Mouse (Mus musculus) embryonic facial prominence, embryonic 10.5 days (tissue): ENCODE measurements around the gene Zfp617. TPM values are rescaled to one million over a fixed set of nuclear protein-coding genes. Genes with fewer than 3 reads are reported as not detected.
"Not testable (repeated sequence)": the region's sequence is repeated elsewhere in the genome, so short reads cannot be mapped to it uniquely, and the experiment has no call there.

Experiments
- DNase-seq: peaks from one replicate; pipeline ENCODE4 v3.0.0-alpha.2; 2017; ENCODE audit warnings: low spot score
- H3K27ac ChIP-seq: fragments of 300-500 bp; sonication (generic); replicated peaks from 2 replicates; pipeline ENCODE4 v1.5.1; 2016; ENCODE audit warnings: mild to moderate bottlenecking
- H3K27me3 ChIP-seq: fragments of 300-500 bp; sonication (generic); replicated peaks from 2 replicates; pipeline ENCODE4 v1.6.1; 2016; ENCODE audit warnings: low read depth, mild to moderate bottlenecking; ENCODE audit not compliant: poor library complexity, severe bottlenecking
- H3K36me3 ChIP-seq: fragments of 300-500 bp; sonication (generic); replicated peaks from 2 replicates; pipeline ENCODE4 v1.6.1; 2016; ENCODE audit warnings: mild to moderate bottlenecking, moderate library complexity
- H3K4me1 ChIP-seq: fragments of 300-500 bp; sonication (generic); 2 replicates; pipeline ENCODE4 v1.6.1; 2016
- H3K4me3 ChIP-seq: fragments of 300-500 bp; sonication (generic); 2 replicates; pipeline ENCODE4 v1.5.1; 2016; ENCODE audit warnings: mild to moderate bottlenecking, moderate library complexity
- H3K9me3 ChIP-seq: fragments of 300-500 bp; sonication (generic); 2 replicates; pipeline ENCODE4 v1.6.1; 2016; ENCODE audit warnings: mild to moderate bottlenecking
- WGBS: fragments of 180-500 bp; shearing (Covaris S2); methylation state at CpG from one replicate; pipeline ENCODE4 v1.1.7; 2016; 5-methylcytosine and 5-hydroxymethylcytosine counted together
- polyA plus RNA-seq: library from polyadenylated mRNA; unstranded; fragments of >200 nt; fragmentation: Nextera tagmentation; extraction: Ambion mirVana; gene quantifications from 2 replicates; pipeline ENCODE4 v1.2.1, GENCODE M21; 2016

Gene Zfp617
- polyA plus RNA-seq, 1 experiment from 2014 or later: 33.1 TPM

DNA sequence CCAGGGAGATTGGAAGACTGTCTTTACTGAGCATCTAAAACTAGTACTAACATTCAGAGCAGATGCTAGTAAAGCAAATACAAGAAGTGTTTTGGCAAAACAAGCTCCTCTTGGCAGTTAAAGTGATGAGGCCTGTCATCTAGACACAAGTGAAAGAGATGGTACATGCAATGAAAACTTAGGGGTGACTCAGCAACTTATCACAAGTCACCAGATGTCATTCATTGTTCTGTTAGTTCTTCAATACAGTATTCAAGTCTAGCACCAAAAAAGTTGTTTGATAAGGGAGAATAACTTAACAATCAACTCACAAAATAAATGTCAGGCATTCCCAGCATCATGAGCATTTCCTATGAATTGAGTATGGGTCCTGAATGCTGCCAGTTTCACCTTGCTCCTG lies 19.3 kb downstream of the Zfp617 start:
- Histone ChIP-seq H3K4me1 (peaks cover 6% of the 10 kb centered on the region), H3K4me3 (no peak overlapping the region), H3K9me3 (peaks cover 7% of the 10 kb centered on the region; the same call in 1 of the 2 replicates), H3K36me3 (peaks cover 68% of the 10 kb centered on the region), H3K27ac (no peak overlapping the region), H3K27me3 (no peaks in the 10 kb centered on the region)
- no peak for DNase-seq

DNA sequence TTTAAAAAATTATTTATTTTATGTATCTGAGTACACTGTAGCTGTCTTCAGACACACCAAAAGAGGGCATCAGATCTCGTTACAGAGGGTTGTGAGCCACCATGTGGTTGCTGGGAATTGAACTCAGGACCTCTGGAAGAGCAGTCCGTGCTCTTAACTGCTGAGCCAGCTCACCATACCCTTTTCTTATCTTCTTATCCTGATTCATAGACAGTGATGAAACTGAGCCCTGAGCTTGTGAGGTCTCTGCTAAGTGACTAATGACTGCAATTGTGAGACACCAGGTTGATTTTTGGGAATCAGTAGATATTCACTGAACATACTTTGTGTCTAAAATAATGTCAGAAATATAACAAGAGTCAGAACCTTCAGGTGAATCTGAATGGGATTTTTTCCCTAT lies 29.6 kb downstream of the Zfp617 start:
- H3K27ac ChIP-seq, H3K4me3 ChIP-seq, DNase-seq, H3K27me3 ChIP-seq, H3K4me1 ChIP-seq: not testable (repeated sequence)
- H3K9me3 ChIP-seq: peaks cover 16% of the 10 kb centered on the region; the same call in 1 of the 2 replicates
- WGBS: 86% methylated on average over 2 of the region's 2 CpGs
- H3K36me3 ChIP-seq: peaks cover 17% of the 10 kb centered on the region

DNA sequence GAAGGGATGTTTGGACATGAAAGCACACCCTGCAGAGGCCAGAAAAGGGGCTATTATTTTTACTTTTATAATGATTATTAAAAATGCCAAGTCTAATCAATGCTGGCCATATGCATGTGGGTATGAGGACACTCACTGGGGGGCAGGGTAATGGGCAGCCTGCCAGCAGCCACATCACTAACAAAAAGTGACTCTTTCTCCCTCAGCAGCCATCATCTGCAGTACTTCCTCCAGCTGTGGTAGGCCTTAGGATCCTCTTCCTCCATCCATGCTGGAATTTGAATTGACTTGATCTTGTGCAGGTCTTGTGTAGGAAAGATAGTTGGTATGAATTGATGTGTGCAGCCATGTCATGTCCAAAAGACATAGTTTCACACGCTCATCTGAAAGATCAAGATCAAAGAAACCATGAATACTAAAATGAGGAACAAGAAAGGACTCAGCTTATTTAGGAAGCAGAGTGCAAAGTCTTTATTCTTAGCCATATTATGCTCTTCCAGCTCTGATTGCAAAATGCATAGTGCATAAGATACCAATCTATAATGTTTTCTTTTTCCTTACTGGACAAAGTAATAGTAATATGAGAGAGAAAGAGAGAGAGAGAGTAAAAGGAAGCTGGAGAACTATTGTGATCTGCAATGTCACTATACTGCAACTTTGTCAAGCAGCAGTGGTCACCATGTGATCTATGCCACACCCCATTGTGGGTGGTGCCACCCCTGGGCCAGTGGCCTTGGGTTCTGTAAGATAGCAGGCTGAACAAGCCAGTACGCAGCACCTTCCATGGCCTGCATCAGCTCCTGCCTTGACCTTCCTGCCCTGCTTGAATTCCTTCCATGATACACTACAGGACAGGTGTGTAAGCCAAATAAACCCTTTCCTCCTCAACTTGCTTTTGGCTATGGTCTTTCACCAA lies 32.1 kb downstream of the Zfp617 start:
- Histone ChIP-seq H3K4me3 (no peak overlapping the region), H3K27ac (no peak overlapping the region), H3K36me3 (no peaks in the 10 kb centered on the region), H3K27me3 (no peaks in the 10 kb centered on the region), H3K4me1 (no peaks in the 10 kb centered on the region), H3K9me3 (peaks cover 2% of the 10 kb centered on the region; the same call in 1 of the 2 replicates)
- WGBS: 71% methylated on average over 2 of the region's 2 CpGs
- no peak for DNase-seq

DNA sequence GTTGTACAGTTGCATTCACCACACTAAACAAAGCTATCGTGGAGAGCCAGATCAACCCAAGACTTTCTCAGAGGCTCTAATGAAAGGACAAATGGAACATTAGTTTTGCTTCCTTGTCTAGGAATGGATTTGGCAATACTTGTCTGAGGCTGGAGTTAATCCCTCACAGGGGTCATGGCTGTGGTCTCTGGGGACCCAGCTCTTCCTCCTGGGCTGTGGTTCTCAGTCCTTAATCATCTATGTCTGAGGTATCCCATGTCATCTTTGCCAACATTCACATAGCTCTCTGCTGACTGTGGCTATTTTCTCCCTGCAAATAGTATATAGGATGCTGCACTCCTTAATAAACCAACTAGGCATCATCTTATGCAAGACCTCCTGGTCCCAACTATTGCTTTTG lies 33.3 kb downstream of the Zfp617 start:
- Histone ChIP-seq H3K27ac (no peak overlapping the region), H3K36me3 (no peaks in the 10 kb centered on the region), H3K4me3 (no peak overlapping the region), H3K9me3 (no peaks in the 10 kb centered on the region), H3K27me3 (no peaks in the 10 kb centered on the region), H3K4me1 (no peaks in the 10 kb centered on the region)
- 87% methylated on average over 1 of the region's 1 CpGs for WGBS
- DNase-seq: no peak

DNA sequence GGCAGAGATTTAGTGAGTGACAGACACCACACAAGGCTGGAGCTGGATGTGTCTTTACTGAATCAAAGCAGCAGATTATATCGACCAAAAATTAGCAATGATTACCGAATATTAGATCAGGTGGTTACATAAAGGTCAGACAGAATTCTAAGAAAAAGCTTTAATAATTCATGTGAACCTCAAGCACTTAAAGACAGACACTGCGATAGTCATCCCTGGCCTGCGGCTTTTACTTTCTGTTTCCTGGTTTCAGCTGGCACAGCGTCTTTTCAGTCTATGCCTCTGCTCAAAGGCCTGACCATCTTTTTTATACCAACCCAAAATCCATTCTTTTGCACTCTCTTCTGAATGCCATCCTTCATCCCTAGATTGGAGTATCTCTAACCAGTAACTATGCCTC lies 40.2 kb downstream of the Zfp617 start:
- H3K4me3 ChIP-seq: no peak overlapping the region
- H3K36me3 ChIP-seq: peaks cover 9% of the 10 kb centered on the region
- H3K27ac ChIP-seq: no peak overlapping the region
- peaks cover 16% of the 10 kb centered on the region for H3K4me1 ChIP-seq
- peaks cover 5% of the 10 kb centered on the region; the same call in 1 of the 2 replicates for H3K9me3 ChIP-seq
- no peak for DNase-seq
- H3K27me3 ChIP-seq: no peaks in the 10 kb centered on the region
- WGBS: 91% methylated on average over 5 of the region's 5 CpGs

DNA sequence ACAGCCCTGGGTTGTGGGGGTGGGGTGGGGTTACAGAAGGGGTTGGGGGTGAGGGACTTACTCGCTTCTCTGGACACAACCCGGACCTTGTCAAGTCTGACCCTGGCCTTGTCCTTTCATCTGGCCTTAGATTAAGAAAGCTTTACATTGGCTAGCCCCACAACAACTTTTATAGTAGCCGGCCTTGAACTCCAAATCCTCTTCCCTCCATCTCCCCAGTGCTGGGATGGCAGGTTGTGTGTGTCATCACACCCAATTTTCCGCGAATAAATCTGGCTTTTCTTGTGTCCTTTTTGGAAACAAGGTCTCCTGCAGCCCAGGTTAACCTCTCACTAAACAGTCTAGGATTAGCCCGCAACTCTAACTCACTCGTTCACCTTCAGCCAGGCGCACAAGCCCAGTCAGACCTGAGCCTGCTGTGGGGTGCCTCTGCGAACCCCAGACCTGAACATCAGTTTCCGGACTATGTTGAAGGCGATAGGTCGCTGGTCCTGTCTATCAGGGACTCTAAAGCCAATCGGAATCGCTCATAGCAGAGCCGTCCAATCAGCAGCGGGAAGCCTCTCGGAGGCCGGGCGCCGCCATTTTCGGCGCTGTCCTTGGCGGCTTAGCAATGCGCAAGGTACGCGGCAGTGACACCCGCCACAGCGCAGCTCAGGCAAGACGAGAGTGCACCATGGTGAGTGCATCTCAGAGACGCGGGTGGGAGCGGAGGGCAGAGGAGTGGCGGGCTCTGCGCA lies 42.2 kb downstream of the Zfp617 start, which contains the start of gene Zfp961:
Gene Zfp961 (plus strand): TSS at position 557 of the 740 bp plus-strand sequence.
- Histone ChIP-seq H3K27me3 (no peaks in the 10 kb centered on the region), H3K27ac (peak within 1 kb of the TSS; percentile 90), H3K9me3 (peaks cover 24% of the 10 kb centered on the region), H3K4me3 (peak within 1 kb of the TSS; percentile 85), H3K36me3 (peaks cover 30% of the 10 kb centered on the region), H3K4me1 (peaks cover 16% of the 10 kb centered on the region)
- WGBS: 4% methylated on average over 34 of the region's 34 CpGs
- DNase-seq: peak; percentile 95

DNA sequence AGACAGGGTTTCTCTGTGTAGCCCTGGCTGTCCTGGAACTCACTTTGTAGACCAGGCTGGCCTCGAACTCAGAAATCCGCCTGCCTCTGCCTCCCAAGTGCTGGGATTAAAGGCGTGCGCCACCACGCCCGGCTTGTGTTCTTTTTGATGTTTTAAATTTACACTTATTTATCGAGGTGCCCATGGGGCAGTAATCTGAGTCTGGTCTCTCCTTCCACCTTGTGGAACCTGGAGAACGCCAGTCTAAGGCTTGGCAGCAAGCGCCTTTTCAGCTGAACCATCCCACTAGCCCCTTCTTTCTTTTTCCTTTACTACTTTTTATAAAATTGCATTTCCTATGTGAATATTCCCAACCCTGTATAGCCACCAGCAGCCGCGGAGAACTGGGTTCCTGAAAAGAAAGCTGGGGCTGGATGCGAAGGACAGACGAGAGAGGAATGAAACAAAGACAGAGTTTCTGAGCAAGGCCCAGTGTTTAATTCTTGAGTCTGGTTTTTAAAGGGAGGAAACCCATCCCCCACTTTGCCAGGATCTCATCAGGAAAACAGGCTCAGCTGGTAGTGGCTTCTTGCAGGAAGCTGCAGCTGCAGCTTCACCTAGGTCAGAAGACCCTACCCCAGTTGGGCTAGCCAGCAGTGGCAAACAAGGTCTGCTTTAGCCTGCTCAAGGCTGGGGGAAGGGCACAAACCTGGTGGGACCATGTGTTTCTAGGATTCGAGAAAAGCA lies 43.2 kb downstream of the Zfp617 start:
- 42% methylated on average over 14 of the region's 14 CpGs for WGBS
- H3K9me3 ChIP-seq: peaks cover 28% of the 10 kb centered on the region
- peaks cover 16% of the 10 kb centered on the region for H3K4me1 ChIP-seq
- peaks cover 34% of the 10 kb centered on the region for H3K36me3 ChIP-seq
- H3K27me3 ChIP-seq: no peaks in the 10 kb centered on the region
- peak overlapping the region; percentile 90 for H3K27ac ChIP-seq
- peak overlapping the region; percentile 85 for H3K4me3 ChIP-seq
- DNase-seq: peak; percentile 31

DNA sequence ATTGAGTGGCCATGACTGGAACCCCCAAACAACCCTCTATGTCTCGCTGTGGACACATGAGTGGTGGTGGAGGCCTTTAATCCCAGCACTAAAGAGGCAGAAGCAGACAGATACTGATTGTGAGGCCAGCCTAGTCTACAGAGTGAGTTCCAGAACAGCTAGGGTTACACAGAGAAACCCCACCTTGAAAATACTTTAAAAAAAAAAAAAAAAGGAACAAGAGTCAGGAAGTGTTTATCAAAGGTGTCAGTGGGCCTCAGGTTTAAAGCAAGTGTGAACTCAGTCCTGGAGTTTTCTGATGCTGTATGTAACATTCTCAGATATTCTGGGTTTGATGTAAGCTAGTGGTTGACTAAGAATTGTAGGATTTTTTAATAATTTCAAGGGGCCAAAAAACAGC lies 44.1 kb downstream of the Zfp617 start:
- Histone ChIP-seq H3K36me3 (peaks cover 34% of the 10 kb centered on the region), H3K9me3 (peaks cover 28% of the 10 kb centered on the region), H3K27me3 (no peaks in the 10 kb centered on the region), H3K4me1 (peaks cover 16% of the 10 kb centered on the region), H3K27ac (no peak overlapping the region), H3K4me3 (peak overlapping the region; percentile 85; the same call in 1 of the 2 replicates)
- 93% methylated on average over 1 of the region's 1 CpGs for WGBS
- no peak for DNase-seq

DNA sequence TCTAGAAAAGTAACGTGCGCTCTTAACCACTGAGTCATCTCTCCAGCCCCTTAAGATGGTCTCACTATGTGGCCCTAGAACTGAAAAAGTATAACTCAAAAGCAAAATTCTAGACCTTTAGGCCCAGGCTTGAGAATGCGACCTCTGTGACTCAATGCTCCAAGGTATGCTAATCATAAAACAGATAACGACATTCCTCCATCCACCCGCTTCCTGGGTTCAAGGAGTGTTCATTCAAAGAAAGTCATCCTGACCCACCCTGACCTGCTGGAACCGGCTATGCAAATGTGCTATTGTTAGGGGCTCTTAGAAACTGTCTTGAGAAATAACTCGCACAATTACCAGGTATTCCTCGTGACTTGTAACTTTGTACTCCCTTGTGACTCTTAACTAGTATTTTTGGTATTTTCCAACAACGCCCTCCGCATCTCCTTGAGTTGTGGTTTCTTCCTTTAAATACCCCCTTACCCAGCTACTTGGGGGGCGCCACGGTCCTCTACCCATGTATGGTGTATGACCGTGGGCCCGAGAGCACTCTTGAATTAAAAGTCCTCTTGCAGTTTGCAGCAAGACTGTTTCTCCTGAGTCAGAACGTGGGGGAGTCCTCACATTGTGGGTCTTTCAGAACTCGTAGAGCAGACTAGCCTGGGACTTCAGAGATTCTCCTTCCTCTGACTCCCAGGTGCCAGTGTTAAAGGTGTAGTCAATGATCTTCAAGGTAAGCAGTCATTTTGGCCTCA lies 44.7 kb downstream of the Zfp617 start:
- DNase-seq: not testable (repeated sequence)

DNA sequence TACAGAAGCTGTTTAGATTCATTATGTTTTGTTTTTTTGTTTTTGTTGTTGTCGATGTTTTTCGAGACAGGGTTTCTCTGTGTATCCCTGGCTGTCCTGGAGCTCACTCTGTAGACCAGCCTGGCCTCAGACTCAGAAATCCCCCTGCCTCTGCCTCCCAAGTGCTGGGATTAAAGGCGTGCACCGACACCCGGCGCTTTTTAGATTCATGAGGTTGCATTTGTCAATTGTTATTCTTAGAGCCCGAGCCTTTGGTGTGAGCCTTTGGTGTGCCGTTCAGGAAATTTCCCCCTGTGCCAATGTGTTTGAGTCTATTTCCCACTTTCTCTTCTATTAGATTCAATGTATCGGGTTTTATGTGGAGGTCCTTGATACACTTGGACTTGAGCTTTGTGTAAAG lies 46.2 kb downstream of the Zfp617 start:
- Histone ChIP-seq H3K27ac (no peak overlapping the region), H3K36me3 (peaks cover 47% of the 10 kb centered on the region), H3K4me3 (no peak overlapping the region), H3K9me3 (peaks cover 38% of the 10 kb centered on the region), H3K27me3 (no peaks in the 10 kb centered on the region), H3K4me1 (peaks cover 16% of the 10 kb centered on the region)
- DNase-seq: no peak
- 97% methylated on average over 9 of the region's 9 CpGs for WGBS

More for the DNA sequence above, 44.7 kb downstream of the Zfp617 start:
- H3K27me3 ChIP-seq, H3K27ac ChIP-seq, H3K4me3 ChIP-seq: not testable (repeated sequence)
- peaks cover 37% of the 10 kb centered on the region for H3K36me3 ChIP-seq
- 95% methylated on average over 16 of the region's 16 CpGs for WGBS
- peaks cover 32% of the 10 kb centered on the region for H3K9me3 ChIP-seq
- H3K4me1 ChIP-seq: peaks cover 16% of the 10 kb centered on the region

DNA sequence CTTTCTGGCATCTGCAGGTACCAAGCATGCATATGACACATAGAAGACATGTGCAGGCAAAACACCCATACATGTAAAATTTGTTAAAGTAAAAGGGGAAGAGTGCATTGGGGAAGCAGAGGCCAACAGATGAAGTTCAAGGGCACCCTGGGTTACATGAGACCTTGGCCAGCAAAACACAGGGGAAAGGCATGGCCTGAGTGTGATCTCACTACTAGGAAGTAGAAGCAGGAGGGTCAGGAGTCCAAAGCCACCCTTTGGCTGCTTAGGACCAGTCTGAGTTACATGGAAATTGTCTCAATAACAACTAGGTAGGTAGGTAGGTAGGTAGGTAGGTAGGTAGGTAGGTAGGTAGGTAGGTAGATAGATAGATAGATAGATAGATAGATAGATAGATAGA lies 52.0 kb downstream of the Zfp617 start:
- Histone ChIP-seq H3K4me1 (no peaks in the 10 kb centered on the region), H3K27me3 (no peaks in the 10 kb centered on the region), H3K27ac (no peak overlapping the region), H3K4me3 (no peak overlapping the region), H3K9me3 (peaks cover 22% of the 10 kb centered on the region; the same call in 1 of the 2 replicates), H3K36me3 (peaks cover 64% of the 10 kb centered on the region)
- no peak for DNase-seq

DNA sequence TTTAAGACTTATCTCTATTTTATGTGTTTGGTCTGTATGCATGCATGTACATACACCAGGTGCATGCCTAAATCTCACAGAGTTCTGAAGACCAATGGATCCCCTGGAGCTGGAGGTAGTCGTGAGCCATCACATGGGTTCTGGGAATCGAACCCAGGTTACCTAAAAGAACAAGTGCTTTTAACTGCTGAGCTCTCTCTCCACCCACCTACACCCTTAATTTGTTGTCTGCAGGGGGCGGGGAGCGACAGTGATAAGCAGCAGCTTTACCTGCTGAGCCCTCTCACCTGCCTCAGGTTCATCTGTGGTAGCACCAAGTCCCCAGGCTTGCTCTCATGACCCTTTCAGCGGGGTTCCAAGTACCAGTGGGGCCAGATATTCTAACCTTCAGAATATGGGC lies 53.4 kb downstream of the Zfp617 start:
- no peaks in the 10 kb centered on the region for H3K27me3 ChIP-seq
- H3K4me1 ChIP-seq: no peaks in the 10 kb centered on the region
- no peak overlapping the region for H3K27ac ChIP-seq
- H3K4me3 ChIP-seq: no peak overlapping the region
- DNase-seq: no peak
- peaks cover 27% of the 10 kb centered on the region; the same call in 1 of the 2 replicates for H3K9me3 ChIP-seq
- WGBS: 91% methylated on average over 5 of the region's 5 CpGs
- peaks cover 71% of the 10 kb centered on the region for H3K36me3 ChIP-seq
